ENCODE assay signal across 24 mouse cellular contexts in the genomic region with DNA sequence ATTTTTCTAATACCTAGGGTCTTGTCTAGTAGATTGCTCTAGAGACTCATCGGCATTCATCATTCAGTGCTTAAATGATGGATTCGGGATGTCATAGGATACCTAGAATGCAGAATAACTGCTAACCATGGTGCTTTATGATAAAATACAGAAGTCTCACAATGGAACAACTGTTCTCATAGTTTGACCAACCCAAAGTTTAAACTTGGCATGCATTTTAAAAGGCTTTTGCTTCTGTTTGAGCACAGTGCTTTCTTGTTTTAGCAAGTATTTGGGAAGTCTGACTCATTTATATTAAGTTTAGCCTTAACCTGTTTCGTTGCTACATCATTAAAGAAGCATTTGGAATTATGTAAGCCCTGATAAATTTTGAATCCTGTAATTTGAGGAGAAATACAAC.
"Had no signal": no experiment of that assay in that cellular context is flagged by ENCODE, and none has a peak within 500 bp of the region (broad histone marks: within the 10 kb centered on the region; RNA-seq: fewer than 3 reads in every experiment).

No protein-coding gene starts in this region.

- H3K4me3 ChIP-seq: heart, adult 2 months; heart, embryonic 13.5 days; heart, embryonic 15.5 days; hindbrain, embryonic 13.5 days; hindbrain, embryonic 15.5 days; kidney, embryonic 15.5 days; left cerebral cortex, adult 2 months; limb, embryonic 15.5 days; liver, embryonic 12.5 days had no signal

- ATAC-seq: hindbrain, postnatal 0 days; intestine, embryonic 16.5 days; liver, embryonic 12.5 days had no signal

- H3K36me3 ChIP-seq: heart, embryonic 13.5 days; heart, embryonic 15.5 days; hindbrain, embryonic 13.5 days; hindbrain, embryonic 15.5 days; kidney, embryonic 15.5 days; limb, embryonic 15.5 days; liver, embryonic 12.5 days had no signal

- H3K9ac ChIP-seq: heart, embryonic 13.5 days; heart, embryonic 15.5 days; hindbrain, embryonic 13.5 days; hindbrain, embryonic 15.5 days; kidney, embryonic 15.5 days; limb, embryonic 15.5 days; liver, embryonic 12.5 days; liver, embryonic 14.5 days had no signal

- H3K4me1 ChIP-seq: hindbrain, embryonic 13.5 days; hindbrain, embryonic 15.5 days; kidney, embryonic 15.5 days; limb, embryonic 15.5 days; liver, embryonic 12.5 days had no signal

- H3K9me3 ChIP-seq: heart, embryonic 13.5 days; heart, embryonic 15.5 days; hindbrain, embryonic 13.5 days; hindbrain, embryonic 15.5 days; kidney, embryonic 15.5 days; limb, embryonic 15.5 days; liver, embryonic 12.5 days had no signal

- H3K27ac ChIP-seq: heart, adult 2 months; heart, embryonic 15.5 days; hindbrain, embryonic 13.5 days; hindbrain, embryonic 15.5 days; hindbrain, postnatal 0 days; kidney, embryonic 15.5 days; kidney, postnatal 0 days; left cerebral cortex, adult 2 months; limb, embryonic 15.5 days; liver, embryonic 12.5 days; liver, embryonic 14.5 days had no signal

- H3K4me2 ChIP-seq: heart, embryonic 11.5 days; heart, embryonic 13.5 days; heart, embryonic 15.5 days; hindbrain, embryonic 13.5 days; hindbrain, embryonic 15.5 days; kidney, embryonic 15.5 days; limb, embryonic 15.5 days; liver, embryonic 12.5 days had no signal

- H3K27me3 ChIP-seq: heart, embryonic 13.5 days; heart, embryonic 15.5 days; hindbrain, embryonic 13.5 days; hindbrain, embryonic 15.5 days; kidney, embryonic 15.5 days; limb, embryonic 15.5 days; liver, embryonic 12.5 days had no signal

- DNase-seq: gastrocnemius, postnatal 14 days; gastrocnemius, postnatal 36 days; heart, adult 11 months; heart, adult 2 months; heart, postnatal 14 days; heart, postnatal 36 days; kidney, adult 11 months; kidney, adult 2 months; kidney, adult 9 months; kidney, postnatal 14 days; kidney, postnatal 36 days had no signal
